Mouse (Mus musculus): ENCODE measurements around the gene Vps37c.

Vps37c gene

DNA sequence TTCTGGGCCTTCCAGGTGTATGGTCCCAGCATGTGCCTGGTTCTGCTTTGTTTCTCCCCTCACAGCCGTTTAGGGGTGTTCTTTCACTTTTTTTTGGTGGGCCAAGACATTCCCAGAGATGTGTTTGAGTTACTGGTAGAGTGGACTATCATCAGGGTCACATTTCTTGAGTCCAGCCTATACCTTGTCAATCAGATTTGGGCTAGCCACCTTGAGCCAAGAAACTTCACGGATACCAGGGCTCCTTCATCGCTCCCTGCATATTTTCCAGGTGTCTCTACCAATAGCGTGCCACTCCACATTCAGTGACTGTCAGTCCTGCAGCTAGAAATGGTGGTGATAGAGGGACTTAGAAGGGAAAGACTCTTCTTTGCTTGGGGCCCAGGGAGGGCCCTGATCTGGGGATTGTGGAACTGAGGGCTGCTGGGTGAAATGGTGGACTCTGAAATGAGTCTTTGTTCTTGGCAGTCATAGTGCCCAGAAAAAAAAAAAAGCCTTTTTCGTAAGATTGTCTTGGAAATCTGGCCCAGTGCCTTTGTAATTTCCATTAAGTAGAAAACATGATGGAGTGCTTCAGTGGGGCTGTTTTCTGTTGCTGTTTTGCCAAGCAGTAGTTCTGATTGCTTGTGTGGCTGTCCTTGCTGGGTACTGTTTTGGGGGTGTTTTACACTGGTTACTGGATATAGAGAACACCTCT, 1.1 kb downstream of the Vps37c start:
- DNase-seq (ENCODE audit: low read depth): peak; percentile 87

DNA sequence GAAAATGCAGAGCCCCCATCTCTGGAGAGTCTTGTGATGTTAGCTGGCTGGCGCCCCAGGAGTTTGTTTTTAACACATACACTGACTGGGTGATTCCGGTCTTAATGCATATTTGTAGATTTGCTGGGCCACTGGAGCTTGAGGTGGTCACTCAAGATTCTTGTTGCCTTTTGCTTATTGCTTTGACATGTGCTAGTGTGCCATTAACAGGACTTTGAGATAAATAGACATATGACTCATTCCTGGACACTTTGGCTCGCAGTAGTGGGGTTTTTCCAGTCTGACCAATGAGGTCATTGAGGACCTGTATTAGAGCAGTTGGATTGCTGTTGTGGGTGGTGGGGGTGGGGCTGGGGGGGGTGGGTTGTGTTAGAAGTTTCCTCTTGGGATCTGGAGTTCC, 1.8 kb downstream of the Vps37c start:
- DNase-seq (ENCODE audit: low read depth): peak; percentile 83

DNA sequence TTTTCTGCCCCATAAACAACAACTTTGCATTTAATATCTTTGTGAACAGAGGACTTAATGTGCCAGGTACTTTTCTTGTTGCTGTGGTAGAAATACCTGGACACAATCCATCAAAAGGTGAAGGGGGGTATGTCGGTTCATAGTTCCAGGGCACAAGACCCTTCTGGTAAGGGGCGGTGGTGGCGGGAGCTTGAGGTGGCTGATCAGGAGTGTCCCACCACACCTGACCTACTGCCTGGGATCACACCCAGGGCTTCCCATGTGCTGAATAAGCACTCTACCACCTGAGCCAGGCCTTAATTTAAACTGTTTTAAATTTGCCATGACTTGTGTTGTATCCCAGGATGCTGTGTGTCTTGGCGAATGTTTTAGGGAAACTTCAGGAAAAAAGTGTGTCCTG, 2.6 kb downstream of the Vps37c start:
- no peak for DNase-seq (ENCODE audit: low read depth)

DNA sequence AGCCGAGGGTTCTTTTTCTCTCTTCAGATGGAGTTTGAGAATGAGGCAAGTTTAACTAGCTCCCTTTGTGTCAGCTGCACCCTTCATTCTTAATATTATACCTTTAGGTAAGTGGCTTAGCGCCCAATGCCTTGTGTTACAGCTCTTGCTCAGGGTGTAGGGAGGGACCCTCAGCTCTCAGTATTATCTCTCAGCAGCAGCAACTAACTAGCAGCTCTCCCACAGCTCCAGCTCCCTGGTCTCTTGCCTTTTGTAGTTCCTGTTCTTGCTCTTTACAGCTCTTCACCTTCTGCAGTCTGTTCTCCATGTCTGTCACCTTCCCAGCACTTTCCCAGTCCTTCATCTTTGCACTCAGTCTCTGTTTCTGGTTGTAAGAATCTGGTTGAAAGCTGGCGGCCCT, 3.1 kb downstream of the Vps37c start:
- no peak for DNase-seq (ENCODE audit: low read depth)

DNA sequence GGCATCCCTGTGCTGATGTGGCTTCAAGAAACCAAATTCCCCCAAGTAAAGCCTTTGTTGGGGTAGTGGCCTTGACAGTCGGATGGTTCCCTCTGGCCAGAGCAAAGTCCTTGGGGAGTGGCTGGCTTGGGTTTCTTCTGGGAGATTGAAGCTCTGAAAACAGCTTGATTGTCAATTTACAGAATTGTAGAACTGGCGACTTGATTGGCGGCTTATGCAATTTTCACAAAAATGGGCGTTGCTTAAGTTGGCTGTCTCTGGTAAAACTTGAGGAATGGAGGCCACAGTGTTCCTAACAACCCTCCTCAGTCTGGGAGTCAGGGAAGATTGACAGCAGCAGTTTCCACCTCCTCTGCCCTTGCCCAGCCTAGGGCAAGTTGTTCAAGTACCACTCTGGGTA, 3.8 kb downstream of the Vps37c start:
- no peak for DNase-seq (ENCODE audit: low read depth)

DNA sequence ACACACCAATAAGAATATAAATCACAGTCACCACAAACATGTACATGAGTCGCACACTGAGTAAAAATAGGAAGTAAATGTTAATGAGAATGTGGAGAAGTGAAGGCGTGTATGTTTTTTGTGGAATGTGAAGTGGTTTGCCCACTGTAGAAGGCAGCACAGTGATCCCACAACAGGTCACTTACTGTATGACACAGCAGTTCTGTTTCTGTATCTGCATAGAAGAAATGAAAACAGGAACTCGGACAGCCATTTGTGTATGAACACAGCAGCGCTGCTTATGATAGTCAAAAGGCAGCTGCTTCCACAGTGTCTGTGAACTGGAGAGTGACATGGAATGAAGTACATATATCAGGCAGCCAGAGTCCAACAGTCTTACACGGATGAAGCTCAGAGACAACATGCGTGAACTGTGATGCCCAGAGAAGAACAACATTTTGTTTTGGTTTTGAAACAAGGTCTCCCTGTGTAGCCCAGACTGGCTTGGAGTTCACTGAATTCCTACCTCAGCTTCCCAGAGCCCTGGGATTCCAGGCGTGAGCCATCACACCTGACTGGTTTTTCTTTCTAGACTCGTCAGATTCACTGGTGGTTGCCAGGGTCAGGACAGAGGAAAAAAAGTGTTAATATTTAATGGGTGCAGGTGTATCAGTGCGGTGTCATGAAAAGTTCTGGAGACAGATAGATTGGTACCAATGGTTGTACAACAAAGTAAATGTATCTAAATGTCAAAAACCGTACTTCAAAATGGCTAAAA, 5.6 kb downstream of the Vps37c start:
- DNase-seq (ENCODE audit: low read depth): no peak

DNA sequence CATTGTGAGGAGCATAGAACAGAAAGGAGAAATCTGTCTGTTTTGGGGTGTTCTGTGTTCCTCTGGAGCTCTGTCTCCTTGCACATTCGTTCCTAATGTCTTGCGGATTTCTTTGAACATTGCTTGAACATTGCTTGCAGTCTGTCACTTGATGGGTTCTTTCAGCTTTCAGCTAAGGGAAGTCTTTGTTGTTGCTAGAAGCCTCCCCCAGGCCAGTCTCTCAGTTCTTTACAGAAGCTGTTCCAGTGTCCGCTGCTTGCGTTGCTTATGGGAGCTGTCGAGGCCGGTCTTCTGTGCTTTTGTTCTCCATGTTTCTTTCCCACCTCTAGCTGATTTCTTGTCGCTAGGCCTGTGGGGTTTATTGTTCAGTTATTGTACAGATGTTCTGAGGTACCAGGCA, 7.3 kb downstream of the Vps37c start:
- DNase-seq (ENCODE audit: low read depth): no peak

DNA sequence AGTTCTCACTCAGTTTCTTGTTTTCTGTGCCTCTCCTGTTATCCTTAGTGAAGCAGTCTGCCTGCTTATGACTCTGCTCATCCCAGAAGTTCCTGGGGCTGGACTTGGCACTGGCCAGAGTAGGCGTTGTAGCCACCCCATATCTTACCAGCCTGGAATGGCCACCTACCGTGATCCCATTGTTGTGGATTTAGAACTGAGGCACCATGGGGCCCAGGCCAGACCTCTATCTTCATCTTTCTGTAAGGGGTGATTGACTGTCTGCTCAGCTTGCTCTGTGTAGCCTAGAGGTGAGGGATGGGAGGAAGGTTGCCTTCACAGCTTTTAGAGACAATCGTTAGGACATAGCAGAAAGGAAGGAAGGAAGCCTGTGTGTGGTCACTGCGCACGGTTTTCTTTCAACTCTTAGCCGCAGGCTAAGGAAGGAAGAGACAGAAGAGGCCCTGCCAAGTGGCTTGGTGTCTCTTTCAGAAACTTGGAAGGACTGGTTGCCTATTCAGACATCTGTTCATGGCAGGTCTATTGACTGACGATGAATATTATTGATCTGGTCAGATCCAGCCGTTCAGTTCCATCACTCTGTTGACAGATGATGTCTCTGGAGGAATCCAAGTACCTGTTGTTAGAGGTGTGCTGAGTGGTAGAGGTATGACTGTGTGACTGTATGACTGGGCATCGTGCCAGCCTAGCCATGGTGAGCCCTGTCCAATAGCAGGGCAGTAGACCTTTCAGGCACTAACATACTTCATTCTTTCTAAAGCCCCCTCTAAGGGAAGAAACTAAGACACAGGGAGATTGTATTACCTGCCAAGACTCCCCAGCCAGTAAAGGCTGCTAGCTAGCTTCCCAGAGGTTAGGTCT, 9.8 kb downstream of the Vps37c start:
- no peak for DNase-seq (ENCODE audit: low read depth)

DNA sequence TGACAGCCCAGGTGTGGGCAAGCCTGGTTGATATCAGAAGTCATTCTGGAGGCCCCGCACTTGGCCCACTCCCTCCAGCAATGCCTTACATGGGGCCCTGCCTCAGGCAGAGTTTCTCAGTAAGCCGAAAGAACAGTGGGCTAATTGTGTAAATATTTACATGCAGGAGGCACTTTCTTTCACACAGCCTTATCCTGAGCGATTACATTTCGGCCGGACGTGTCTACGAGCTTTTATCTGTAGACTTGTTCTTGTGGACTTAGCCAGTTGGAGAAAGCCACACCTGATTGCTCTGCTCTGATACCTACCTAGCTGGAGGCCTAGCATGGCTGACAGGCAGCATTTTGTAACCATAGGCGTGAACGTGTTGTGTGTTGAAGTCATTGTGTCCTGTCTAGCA, 11.3 kb downstream of the Vps37c start:
- no peak for DNase-seq (ENCODE audit: low read depth)

DNA sequence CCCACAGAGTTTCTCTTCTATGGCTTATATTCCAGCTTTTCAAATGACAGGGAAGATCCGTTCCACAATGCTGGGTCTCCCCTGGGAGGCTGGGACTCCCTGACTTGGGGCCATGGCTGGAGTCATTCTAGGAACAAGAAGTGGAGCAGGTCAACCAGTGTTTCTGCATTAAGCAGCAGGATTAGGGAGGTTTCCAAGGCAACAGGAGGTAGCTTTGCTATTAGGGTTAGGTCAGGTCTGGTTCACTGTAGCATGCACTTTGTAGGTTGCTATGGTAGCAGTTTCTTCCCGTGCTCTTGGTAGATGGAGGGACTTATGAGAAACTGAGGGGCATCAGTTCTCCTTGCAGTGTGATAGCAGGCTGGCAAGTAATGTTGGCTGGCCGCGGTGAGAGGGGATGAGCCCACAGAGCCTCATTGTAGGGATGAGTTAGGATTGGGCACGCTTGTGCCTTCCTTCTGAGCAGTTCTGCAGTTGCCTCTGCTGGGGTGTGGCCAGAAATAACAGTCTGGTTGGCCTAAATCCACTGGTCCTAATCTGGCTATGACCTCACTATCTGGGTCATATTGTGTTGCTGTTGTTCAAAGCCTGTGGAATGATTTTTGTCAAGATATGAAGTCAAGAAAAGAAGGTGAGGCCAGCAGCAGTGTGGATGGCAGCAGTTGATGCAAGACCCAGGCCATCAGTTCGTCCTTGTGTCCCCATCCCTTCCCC, 12.6 kb downstream of the Vps37c start:
- peak; percentile 51 for DNase-seq (ENCODE audit: low read depth)

DNA sequence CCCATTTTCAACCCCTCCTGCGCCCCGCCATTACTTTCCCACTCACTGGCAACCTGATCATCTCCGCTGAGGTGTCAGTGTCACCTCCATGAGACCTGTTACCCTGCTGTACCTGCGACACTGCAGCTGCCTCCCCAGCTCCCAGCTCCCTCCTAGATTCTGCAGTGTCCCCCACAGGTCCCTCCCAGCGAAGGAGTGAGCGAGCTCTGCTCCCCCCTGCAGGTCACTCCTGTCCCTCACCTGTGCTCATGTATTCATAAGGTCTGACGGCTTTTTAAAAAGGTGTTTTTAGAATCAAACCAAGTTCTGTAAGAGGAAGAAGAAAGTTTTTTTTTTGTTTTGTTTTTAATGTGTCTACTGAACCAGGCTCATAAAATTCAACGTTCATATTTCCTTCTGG, 13.6 kb downstream of the Vps37c start:
- DNase-seq (ENCODE audit: low read depth): no peak

DNA sequence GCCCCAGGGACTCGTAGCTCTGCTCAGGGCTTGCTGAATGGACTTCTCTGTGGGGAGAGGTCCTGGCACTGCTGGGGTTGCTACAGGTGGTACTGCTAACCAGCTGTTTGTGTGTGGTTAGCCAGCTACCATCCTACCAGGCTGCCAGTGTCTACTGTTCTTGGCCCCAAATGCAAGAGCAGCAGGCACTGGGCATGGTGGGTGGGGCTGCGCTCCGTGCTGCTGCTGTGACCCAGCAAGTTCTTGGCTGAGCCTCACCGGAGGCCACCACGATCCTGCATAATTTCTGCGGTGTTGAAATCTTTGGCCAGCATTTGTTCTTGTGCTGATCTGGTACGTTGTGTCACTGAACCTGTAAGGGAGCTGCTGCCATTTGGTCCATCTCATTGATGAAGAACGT, 14.9 kb downstream of the Vps37c start:
- DNase-seq (ENCODE audit: low read depth): no peak

DNA sequence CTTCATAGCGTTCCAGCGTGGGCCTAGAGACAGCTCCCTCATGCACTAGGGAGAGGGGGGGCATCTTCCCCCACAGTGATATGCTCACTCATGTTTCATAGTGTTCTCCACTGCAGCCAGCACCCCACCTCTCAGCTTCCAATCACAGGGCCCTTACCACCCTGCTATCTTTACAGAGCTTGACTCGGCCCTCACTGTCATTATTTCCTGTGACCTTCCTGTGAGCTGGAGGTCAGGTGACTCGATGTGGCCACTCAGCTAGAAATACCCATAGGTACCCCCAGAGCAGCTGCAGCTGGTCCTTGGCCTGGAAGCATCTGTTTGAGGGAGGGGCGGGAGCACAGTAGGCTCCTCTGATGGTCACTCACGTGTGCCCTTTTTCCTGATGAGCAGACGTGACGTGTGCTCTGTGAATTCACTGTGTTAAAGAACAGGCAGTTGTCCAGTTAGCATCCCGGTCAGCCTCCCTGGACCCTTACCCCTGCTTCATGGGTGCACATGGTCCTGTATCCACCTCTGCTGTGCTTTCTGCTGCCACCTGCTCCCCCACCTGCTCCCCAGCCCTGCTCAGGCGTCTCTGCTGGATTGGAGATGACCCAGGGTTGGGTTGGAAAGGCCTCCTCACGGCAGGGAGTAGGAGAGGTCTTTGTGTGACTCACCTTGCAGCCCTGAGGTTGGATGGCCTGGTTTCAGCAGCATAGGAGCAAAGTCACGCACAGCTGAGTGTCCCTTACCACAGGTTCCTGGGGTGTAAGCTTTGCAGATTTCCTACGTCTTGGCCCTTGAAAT, 18.7 kb downstream of the Vps37c start:
- DNase-seq (ENCODE audit: low read depth): no peak

DNA sequence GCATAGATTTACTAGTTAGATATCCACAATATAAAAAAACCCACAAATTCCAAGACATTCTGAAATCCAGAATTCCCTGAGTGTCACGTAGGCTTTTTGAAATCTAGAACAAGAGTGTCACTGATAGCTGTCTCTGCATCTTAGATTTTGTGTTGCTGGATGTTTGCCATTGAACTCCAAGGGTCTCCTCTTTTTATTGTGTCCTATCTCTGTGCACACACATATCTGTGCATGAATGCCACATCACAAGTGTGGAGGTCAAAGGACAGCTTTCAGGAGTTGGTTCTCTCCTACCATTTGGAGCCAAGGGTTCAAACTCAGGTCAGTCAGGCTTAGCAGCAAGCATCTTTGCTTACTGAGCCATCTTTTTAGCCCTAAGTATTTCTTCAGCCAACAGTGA, 19.3 kb downstream of the Vps37c start:
- no peak for DNase-seq (ENCODE audit: low read depth)

DNA sequence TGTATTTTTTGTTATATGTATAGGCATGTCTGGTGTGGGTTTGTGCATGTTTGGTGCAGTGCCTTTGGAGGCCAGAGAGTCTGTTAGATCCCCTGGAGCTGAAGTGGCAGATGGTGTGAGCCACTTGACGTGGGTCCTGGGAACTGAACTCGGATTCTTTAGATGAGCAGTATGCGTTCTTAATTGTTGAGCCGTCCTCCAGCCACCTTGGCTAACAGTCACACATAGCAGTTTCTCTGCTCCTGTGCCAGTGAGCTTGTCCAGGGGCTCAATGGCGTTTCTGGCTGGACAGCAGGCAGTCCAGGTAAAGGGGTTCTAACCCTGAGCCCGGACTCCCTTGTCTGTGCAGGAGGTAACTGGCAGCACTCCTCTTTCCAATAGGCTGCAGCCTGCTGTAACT, 20.4 kb downstream of the Vps37c start:
- no peak for DNase-seq (ENCODE audit: low read depth)

DNA sequence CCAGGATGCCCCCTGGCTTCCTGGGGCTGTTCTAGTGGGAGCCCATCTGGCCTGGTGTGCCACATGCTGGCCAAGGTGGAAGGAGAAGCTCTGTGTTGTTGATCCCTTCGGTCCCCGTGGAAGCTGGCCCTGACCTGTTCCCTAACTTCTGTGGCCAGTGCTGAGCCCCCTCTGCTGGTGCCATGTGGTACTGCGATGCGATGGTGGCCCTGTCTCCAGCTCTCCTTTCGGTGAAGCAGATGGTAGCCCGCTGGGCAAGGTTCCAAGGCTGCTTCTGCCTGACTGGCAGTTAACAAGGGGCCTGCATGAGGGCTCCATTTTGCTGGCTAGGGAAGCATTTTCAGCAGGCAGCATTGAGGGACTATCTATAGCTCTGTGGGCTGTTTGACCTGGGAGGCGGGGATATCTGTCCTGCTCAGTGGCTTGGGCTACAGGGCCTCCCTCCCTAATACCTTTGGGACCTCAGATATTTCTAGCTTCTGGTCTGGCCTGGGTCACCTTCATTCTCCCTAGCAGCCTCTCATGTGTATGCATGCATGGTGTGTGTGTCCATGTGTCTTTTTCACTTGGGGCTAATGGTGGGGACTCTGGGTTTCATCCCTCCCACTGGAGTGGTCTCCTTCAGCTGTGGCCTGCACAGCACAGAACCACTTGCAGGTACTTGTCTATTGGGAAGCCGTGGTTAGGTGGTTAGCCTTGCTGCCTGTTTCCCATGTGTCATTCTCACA, 21.0 kb downstream of the Vps37c start:
- DNase-seq (ENCODE audit: low read depth): peak; percentile 96

DNA sequence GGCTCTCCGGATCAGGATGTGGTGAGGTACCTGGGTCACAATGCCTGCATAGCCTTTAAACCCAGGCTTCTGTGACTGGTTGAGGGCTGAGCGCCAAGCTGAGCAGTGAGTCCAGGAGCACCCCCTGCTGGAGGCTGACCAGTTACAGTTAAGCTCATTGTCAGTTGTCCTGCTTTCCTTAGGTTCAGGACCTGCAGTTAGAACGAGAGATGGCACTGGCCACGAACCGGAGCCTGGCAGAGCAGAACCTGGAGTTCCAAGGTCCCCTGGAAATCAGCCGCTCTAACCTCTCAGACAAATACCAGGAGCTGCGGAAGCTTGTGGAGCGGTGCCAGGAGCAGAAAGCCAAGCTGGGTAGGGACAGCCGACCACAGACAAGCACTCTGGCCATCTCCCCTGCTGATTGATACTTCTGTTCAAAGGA, 21.6 kb downstream of the Vps37c start:
- peak; percentile 86 for DNase-seq (ENCODE audit: low read depth)

DNA sequence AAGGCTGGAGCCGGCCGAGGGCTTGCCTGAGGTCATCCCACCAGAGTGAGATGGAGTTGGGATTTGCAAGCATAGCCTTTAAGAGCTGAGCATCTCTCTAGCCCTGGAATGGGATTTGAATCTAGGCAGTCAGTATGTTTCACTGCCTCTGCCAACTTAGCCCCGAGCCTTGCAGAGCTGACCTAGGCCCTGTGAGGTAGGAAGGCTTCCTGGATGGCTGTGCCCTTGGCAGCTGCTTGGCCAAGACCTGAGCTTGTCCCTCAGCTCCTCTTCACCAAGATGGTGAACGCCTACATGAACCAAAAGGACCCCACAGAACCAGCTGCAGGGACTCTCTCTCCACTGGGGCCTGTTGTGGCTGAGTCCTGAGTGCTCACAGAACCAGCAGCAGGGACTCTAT, 22.2 kb downstream of the Vps37c start:
- no peak for DNase-seq (ENCODE audit: low read depth)

DNA sequence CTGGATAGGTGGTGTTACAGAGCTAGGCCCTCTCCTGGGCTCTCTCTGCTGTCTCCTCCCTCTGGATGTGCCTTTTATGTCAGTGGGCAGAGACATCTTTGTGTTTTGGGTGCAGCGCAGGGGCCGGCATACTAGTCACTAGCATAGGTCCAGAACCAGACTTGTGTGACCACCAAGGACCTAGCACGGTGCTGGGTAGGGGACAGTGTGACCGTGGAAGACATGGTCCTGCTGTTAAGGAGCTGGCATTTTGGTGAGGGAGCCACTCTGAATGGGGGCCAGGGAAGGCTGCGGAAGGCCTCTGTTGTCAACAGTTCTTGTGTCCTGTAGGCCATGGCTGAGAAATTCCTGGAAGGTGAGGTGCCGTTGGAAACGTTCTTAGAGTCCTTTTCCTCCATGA, 23.7 kb downstream of the Vps37c start:
- DNase-seq (ENCODE audit: low read depth): no peak

DNA sequence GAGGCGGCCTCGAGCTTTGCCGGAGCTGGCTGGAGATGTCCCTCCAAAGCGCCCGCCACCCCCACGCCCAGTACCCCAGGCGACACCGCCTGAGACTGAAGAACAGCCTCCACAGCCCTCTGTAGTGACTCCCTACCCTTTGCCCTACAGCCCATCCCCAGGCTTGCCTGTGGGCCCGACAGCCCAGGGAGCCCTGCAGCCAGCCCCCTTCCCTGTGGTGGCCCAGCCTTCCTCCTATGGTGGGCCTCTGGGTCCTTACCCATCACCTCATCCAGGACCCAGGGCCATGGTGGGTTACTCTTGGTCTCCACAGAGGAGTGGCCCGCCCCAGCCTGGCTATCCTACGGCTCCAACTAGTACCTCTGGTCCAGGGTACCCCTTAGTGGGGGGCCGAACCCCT, 24.1 kb downstream of the Vps37c start:
- no peak for DNase-seq (ENCODE audit: low read depth)

DNA sequence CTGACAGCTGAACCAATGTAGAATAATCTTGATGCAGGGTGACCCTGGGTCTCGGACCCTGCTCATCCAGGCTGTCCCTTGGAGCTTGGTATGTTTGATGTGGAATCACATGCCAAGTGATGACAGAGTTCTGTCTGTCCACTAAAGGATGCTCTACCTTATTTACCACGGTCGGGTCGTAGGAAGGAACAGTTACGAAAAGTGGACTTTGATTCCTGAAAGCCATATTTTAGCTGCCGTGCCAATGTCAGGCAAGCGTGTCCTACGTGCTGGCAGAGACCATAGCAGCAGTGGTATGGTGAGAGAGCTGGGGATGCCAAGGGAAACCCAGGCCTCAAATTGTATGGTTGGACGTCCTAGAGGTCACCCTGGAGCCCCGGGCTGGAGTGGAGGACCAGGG, 25.0 kb downstream of the Vps37c start:
- DNase-seq (ENCODE audit: low read depth): no peak

Measured in NIH3T3 (cell line).